Mouse (Mus musculus): ENCODE results near the gene Dnajc5. TPM values are rescaled to one million over a fixed set of nuclear protein-coding genes. Genes with fewer than 3 reads are reported as not detected.

The Dnajc5 gene
- total RNA-seq, 2 experiments from 2014 or later = 96.7 to 104 TPM

DNA sequence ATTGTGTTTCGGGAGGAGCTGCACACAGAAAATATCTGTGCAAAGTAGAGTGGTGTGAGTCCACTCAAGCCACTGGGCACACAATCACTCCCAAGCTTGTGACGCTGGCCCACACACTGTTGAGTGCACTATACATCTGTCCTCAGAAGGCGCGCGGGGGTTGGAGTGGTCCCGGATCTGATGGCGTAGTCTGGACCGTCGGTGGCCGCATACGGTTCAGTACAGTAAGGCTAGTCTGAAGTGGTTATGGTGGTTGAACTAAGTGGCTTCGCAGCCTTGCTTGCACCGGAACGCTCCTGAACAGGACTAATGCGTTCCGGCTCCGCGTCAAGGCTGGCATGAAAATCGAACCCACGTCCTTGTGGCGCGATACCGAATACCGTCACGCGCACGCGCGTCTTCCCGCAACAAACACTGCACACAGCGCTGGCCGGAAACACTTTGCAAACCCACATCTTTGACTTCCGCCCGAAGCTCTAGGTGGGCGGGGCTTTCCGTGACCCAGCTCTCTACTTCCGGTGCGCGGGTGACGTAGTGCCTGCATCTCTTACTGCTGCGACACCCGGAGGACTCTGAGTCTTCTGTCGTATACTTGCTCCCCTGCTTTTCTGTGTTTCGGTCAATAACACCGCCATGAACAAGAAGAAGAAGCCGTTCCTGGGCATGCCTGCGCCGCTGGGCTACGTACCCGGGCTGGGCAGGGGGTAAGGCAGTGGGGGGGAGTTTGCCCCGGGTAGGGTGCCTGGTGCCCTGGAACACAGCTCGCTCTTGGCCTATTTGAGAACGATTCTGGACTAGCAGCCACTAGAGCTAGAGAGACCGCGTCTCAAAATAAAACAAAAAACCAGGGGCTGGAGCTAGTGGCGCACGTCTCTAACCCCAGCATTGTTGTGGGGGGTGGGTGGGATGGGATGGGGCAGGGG is 80.8 kb downstream of the Dnajc5 start:
- intact Hi-C loops (cut with DNase I) = loop anchor here (10.0 kb wide), 1 partner anchor 264 kb away; the partner anchor contains the start of gene Polr3k
- DNase-seq = peak; percentile 97 to 98

DNA sequence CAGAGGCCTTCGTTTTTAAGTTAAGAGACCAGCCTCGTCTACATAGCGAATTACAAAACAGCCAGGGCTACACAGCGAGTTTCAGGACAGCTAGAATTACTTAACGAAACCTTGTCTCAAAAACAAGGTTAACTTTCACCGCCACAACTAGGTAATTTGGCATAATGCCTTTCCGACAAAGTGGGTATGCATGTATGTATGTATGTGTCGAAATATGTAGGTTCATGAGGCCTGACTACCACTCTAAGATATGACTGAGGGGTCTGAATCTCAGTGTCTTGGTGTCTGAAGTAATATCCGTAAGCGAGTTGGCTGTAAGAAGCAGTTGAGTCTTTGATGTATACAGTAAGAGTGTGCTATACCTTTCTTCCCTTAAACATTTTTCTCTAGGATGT is 81.5 kb downstream of the Dnajc5 start:
- no peak for DNase-seq
- intact Hi-C loops (cut with DNase I) = loop anchor here (10.0 kb wide), 1 partner anchor 263 kb away; the partner anchor contains the start of gene Polr3k

DNA sequence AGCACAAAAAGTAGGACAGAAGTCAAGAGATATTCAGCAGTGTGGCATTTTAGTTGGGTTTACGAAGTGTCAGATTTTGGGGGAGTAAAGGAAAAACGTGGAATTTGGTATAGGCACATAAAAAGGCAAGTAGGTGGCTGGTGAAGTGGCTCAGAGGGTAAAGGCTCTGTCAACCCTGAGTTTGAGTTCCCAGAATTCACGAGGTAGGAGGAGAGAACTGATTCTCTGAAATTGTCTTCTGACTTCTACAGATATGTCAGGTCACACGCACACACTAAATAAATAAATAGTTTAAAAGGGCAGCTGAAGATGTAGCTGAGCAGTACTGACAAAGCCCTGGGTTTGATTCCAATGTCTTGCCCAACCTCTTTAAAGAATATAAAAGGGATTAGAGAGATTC is 82.1 kb downstream of the Dnajc5 start:
- intact Hi-C loops (cut with DNase I) = loop anchor here (10.0 kb wide), 1 partner anchor 262 kb away; the partner anchor contains the start of gene Polr3k
- no peak for DNase-seq

Small RNA genes within 50 kb of the gene (microRNA-seq; reads per million reads assigned to microRNA genes)
- gene Mir7006 = 0 reads per million in 2 experiments

Other genes with a start within 250 kb of the Dnajc5 start
- 10 to 100 TPM; 12.3 to 15.3 TPM for gene Gmeb2, start 232.4 kb upstream of the Dnajc5 start, total RNA-seq (2021)
- gene Stmn3, start 206.0 kb upstream of the Dnajc5 start, total RNA-seq (2021) = under 1 TPM in 1 of 2 experiments, not detected in 1; 0.37 TPM
- 10 to 100 TPM; 24.8 to 27.7 TPM for gene Rtel1, start 200.7 kb upstream of the Dnajc5 start, total RNA-seq (2021)
- gene Zgpat, start 155.6 kb upstream of the Dnajc5 start, total RNA-seq (2021) = 10 to 100 TPM; 19.6 to 19.7 TPM
- 10 to 100 TPM; 38.3 to 40.4 TPM for gene Arfrp1, start 155.1 kb upstream of the Dnajc5 start, total RNA-seq (2021)
- gene Lime1, start 140.4 kb upstream of the Dnajc5 start, total RNA-seq (2021) = 1 to 10 TPM; 9.3 to 9.9 TPM
- gene Zbtb46, start 61.1 kb upstream of the Dnajc5 start, total RNA-seq (2021) = 10 to 100 TPM; 14.8 to 15.9 TPM
- gene Abhd16b, start 27.3 kb upstream of the Dnajc5 start, total RNA-seq (2021) = not detected
- 10 to 100 TPM; 69.9 to 74.9 TPM for gene Tpd52l2, start 23.3 kb upstream of the Dnajc5 start, total RNA-seq (2021)
- gene Uckl1, start 64.4 kb downstream of the Dnajc5 start, total RNA-seq (2021) = 10 to 100 TPM; 43.3 to 47.1 TPM
- gene Prpf6, start 71.4 kb downstream of the Dnajc5 start, total RNA-seq (2021) = 10 to 100 TPM; 37.0 to 41.1 TPM
- gene Zfp512b, start 72.3 kb downstream of the Dnajc5 start, total RNA-seq (2021) = 10 to 100 TPM; 31.2 to 39.5 TPM
- 1 to 10 TPM; 2.7 to 3.2 TPM for gene Samd10, start 78.7 kb downstream of the Dnajc5 start, total RNA-seq (2021)
- not detected for gene Gm29797, start 136.5 kb downstream of the Dnajc5 start, total RNA-seq (2021)
- 100 to 1,000 TPM in 1 of 2 experiments, 10 to 100 TPM in 1; 91.5 to 103 TPM for gene Sox18, start 151.2 kb downstream of the Dnajc5 start, total RNA-seq (2021)
- gene Tcea2, start 159.8 kb downstream of the Dnajc5 start, total RNA-seq (2021) = 10 to 100 TPM in 1 of 2 experiments, 1 to 10 TPM in 1; 8.6 to 10.7 TPM
- 10 to 100 TPM; 12.2 to 12.7 TPM for gene Rgs19, start 173.5 kb downstream of the Dnajc5 start, total RNA-seq (2021)
- gene Lkaaear1, start 178.0 kb downstream of the Dnajc5 start, total RNA-seq (2021) = not detected
- gene Oprl1, start 194.5 kb downstream of the Dnajc5 start, total RNA-seq (2021) = not detected
- gene Myt1, start 242.8 kb downstream of the Dnajc5 start, total RNA-seq (2021) = not detected

Measured in heart, postnatal 10 days (tissue).